Mouse (Mus musculus): ENCODE data around the gene Magee2.
A peak's percentile ranks its signal among the peaks of the same experiment; 100 is the strongest.
"Not testable (repeated sequence)": the region's sequence is repeated elsewhere in the genome, so short reads cannot be mapped to it uniquely, and the experiment has no call there.

The Magee2 gene

GRCm38 (mm10) chrX:104856751-104857341 lies at the start of gene Magee2:
Magee2 (minus strand) TSS chrX:104857267.
- peak; percentile 36 for DNase-seq (ENCODE audit: low read depth, low spot score)

- DNase-seq (ENCODE audit: low read depth, low spot score), result no peak
These were observed 3.5 kb downstream of the Magee2 start for GRCm38 (mm10) chrX:104853610-104854009.

- not testable (repeated sequence) for DNase-seq (ENCODE audit: low read depth, low spot score)
These were observed 39.5 kb downstream of the Magee2 start for GRCm38 (mm10) chrX:104817583-104817982.

- DNase-seq (ENCODE audit: low read depth, low spot score), result not testable (repeated sequence)
These were observed 40.1 kb downstream of the Magee2 start for GRCm38 (mm10) chrX:104816987-104817386.

- DNase-seq (ENCODE audit: low read depth, low spot score), result not testable (repeated sequence)
These were observed 43.4 kb downstream of the Magee2 start for GRCm38 (mm10) chrX:104813704-104814103.

Data from embryo, embryonic 11.5 days (tissue).